Mouse (Mus musculus): ENCODE measurements around the gene Pvr.
"Not testable (repeated sequence)": the region's sequence is repeated elsewhere in the genome, so short reads cannot be mapped to it uniquely, and the experiment has no call there.

Gene Pvr

GRCm38 (mm10) chr7:19935171-19935751, 14.3 kb upstream of the Pvr start:
- DNase-seq (ENCODE audit: low read depth, low spot score): no peak

GRCm38 (mm10) chr7:19932877-19933809, 12.2 kb upstream of the Pvr start:
- no peak for DNase-seq (ENCODE audit: low read depth, low spot score)

DNA sequence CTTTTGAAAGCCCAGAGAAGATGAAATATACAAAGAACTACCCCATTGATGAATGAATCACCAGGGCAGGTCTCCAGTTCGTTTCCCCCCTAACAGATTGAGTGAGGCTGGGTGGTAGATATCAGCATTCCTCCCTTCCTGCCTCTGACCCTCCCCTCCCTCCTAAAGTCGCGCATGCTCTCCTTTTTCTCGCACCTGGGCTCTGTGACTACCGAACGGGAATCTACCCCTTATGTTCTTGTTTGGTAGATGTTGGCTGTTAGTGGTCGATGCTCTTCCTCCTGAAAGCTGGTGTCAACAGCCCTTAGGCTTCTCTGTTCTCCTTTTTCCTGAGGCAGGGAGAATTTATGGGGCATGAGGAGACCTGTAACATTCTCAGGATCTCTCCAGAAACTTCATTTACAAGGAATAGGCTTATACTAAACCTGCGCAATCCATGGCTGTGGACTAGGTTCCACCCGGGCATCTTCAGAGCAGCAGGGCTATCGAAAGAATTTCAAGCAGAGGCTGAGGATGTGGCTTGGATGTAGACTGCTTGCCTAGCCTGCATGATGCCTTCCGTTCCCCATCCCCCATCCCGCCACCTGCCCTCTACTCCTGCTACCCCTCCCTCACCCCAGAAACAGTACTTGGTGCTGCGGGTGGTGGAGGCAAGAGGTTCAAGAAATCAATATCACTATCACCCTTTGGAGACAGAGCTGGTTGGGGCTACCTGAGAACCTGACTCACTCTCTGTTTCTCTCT, 11.3 kb upstream of the Pvr start:
- DNase-seq (ENCODE audit: low read depth, low spot score): no peak

GRCm38 (mm10) chr7:19930481-19930880, 9.5 kb upstream of the Pvr start:
- not testable (repeated sequence) for DNase-seq (ENCODE audit: low read depth, low spot score)

GRCm38 (mm10) chr7:19928486-19928885, 7.5 kb upstream of the Pvr start:
- DNase-seq (ENCODE audit: low read depth, low spot score): no peak

- DNase-seq (ENCODE audit: low read depth, low spot score): no peak
Measured at GRCm38 (mm10) chr7:19926849-19927480, 6.0 kb upstream of the Pvr start.

GRCm38 (mm10) chr7:19925376-19925775, 4.4 kb upstream of the Pvr start:
- no peak for DNase-seq (ENCODE audit: low read depth, low spot score)

- DNase-seq (ENCODE audit: low read depth, low spot score): peak; percentile 40
Measured at GRCm38 (mm10) chr7:19923797-19924196, 2.8 kb upstream of the Pvr start.

DNA sequence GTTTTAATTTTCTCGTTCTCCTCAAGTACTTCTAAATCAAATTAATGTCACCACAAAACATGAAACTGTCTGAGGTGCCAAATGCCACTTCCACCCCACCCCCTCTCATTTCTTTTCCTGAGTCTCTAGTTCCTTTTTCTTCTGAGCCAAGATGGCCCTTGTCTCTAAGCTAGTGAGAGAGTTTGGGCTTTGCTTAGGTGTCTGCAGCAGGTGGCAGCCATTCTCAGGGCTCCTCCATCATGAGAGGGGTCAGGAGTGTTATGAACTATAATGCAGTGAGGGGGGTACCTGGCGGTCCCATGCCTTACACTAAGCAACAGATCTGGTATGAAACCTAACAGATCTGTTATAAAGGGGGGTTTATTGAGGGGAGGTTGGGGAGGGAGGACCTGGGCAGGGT, 2.4 kb upstream of the Pvr start:
- DNase-seq (ENCODE audit: low read depth, low spot score): no peak

GRCm38 (mm10) chr7:19920166-19920505, 824 bp downstream of the Pvr start:
- DNase-seq (ENCODE audit: low read depth, low spot score): no peak

DNA sequence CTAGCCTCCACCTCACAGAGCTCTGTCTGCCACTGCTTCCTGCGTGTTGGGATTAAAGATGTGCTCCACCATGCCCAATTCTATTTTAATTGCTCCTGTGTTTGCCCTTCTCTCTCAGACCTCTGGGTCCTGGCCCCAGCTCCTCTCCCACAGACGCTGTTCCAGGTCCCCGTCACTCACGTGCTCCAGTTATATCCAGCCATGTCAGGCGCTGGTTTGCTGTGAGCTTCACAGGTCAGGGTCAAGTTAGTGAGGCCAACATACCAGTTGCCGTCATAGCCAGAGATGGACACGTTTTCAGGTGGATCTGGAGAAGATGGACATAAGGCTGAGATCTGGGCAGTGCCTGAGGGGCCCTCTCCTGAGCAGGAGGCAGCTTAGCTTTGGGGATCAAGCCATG, 6.4 kb downstream of the Pvr start:
- DNase-seq (ENCODE audit: low read depth, low spot score): no peak

DNA sequence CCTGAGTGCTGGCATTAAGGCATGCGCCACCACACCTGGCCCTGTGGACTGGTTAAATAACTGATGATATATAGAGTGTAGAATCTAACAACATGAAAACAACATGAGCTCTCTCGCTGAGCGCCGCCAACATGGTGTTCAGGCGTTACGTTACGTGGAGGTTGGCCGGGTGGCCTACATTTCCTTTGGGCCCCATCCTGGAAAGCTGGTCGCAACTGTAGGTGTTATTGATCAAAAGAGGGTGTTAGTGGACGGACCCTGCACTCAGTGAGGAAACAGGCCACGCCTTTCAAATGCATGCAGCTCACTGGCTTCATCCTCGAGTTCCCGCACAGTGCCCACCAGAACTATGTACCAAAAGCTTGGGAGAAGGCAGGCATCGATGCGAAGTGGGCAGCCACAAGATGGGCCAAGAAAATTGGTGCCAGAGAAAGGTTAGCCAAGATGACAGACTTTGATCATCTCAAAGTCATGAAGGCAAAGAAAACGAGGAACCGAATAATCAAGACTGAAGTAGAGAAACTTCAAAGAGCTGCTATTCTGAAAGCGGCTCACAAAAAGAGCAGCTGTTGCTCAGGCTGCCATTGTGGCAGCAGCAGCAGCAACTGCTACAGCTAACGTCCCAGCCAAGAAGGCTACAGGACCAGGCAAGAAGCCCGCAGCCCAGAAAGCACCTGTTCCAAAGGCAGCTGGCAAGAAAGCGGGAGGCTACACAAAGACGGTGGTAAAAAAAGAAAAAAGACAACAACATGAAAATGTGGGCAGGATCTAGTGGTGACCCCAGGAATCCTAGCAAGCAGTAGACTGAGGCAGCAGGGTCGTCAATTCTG, 9.1 kb downstream of the Pvr start:
- no peak for DNase-seq (ENCODE audit: low read depth, low spot score)

- DNase-seq (ENCODE audit: low read depth, low spot score): no peak
Measured at GRCm38 (mm10) chr7:19911292-19911658, 9.7 kb downstream of the Pvr start.

DNA sequence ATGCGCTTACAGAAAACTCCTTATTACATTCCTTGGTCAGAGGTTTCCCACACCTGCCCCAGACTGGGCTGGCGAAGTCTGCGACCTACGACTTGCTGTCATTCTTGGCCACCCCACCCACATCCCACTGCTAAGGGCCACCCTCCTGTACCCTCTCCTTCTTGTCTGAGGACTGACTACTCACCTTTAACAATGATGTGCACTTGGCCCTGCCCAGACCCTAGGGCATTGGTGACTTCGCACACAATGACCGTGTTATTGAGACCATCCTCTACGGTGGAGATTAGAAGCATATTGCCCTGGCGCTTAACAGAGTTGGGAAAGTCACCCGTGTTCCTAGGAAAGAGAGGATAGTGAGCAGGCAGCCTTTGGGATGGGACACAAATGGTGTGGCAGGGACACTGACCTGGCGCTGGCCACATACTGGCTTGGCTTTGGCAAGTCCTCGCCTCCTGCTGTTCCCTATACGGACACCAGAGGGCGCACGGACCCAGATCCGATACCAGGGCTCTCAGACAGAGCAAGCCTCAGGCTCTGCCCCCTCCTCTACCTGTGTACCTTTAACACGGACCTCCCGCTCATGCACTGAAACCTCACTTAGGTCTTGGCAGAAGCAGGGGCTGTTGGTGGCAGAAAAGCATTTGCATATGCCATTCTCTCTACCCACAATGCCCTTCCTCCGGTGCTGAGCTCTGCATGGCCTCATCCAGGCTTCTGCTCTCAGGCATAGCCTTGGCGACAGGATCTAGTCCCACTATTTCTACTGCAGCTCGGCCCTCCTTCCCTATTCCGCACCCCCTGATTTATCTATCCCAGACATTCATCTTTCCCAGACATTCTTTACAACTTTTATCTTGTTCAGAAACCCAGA, 10.3 kb downstream of the Pvr start:
- peak; percentile 68 for DNase-seq (ENCODE audit: low read depth, low spot score)

- DNase-seq (ENCODE audit: low read depth, low spot score): peak; percentile 29
Measured at GRCm38 (mm10) chr7:19889881-19890280, 31.1 kb downstream of the Pvr start.

DNA sequence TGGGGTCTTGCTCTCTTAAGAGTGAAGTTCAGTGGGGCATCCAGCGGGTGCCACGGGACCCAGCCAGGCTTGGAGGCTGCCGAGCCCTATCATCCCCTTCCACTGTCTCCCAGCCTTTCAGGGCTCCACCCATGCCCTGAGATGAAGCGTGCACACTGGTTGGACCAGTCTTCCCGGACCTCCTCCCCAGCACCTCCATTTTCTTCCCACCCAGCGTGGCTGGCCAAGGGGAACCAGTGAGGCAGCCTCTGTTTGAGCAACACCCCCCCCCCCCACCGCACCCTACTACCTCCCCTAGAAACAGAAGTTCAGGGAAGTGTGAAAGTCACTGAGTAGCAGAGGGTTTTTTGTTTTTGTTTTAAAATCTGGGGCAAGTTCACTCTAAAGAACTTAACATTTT, 33.1 kb downstream of the Pvr start, which contains the start of gene Ceacam19:
Gene Ceacam19 (minus strand): TSS at position 117 of the 400 bp plus-strand sequence.
- no peak for DNase-seq (ENCODE audit: low read depth, low spot score)

DNA sequence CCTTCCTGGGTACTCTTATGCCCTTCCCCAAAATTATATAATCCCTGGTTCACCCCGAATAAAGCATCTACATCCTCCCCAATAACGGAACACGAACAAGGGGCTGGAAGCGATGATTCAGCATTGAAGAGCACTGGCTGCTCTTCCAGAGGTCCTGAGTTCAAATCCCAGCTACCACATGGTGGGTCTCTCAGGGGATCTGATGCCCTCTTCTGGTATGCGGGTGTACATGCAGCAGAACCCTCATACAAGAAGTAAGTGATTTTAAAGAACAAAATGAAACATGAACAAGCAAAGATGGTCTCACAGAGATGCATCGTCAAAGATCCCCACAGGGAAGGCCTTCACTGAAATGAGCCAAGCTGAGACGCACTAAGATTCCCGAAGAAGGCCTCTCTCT, 40.2 kb downstream of the Pvr start:
- no peak for DNase-seq (ENCODE audit: low read depth, low spot score)

- no peak for DNase-seq (ENCODE audit: low read depth, low spot score)
Measured at GRCm38 (mm10) chr7:19876781-19877425, 44.1 kb downstream of the Pvr start.

DNA sequence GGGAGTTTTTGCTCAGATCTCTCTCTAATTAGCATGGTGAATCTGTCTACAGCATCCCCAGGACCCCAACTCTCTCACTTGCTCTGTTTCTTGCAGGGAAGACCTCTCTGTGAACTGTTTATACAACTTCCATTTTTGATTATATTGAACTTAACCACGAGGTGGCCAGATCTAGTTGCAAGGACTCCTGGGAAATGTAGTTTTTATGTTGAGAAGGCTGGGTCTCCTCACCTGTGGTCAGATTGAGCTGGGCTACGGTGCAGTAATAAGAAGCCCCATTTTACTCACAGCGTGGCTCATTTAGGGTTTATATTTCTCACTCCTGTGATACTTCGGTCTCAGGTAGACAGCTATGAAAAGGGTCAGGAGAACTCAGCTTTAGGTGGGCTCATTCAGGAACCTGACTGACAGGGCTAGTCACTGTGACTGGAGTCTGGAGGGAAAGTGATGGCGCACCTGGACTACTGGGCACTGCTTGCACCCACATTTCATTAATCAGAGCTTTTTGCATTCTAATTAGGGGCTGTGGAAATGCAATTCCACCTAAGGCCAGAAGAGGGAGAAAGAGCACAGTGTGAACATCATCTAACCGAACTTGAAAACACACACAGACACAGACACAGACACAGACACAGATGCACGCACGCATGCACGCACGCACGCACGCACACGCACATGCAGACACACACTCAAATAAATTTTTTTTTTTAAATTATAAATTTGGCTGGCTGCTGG, 44.8 kb downstream of the Pvr start:
- DNase-seq (ENCODE audit: low read depth, low spot score): peak; percentile 24
